Mouse (Mus musculus) layer of hippocampus, postnatal 14 days (tissue): Measurements from ENCODE around the gene Atp1a2. TPM values are rescaled to one million over a fixed set of nuclear protein-coding genes. Genes with fewer than 3 reads are reported as not detected.
A peak's percentile ranks its signal among the peaks of the same experiment; 100 is the strongest.

Source experiments
- DNase-seq, 2 experiments: peaks; one replicate each; pipeline ENCODE4 v3.0.0; 2021 to 2022; ENCODE audit warnings: low spot score in 2 of 2, mixed read lengths in 1 of 2
- long read RNA-seq, 2 experiments: library from polyadenylated mRNA; stranded (forward); transcript quantifications; one replicate each; pipeline ENCODE4 v2.0.0; 2021
- total RNA-seq, 2 experiments: library from RNA; stranded (reverse); gene quantifications; 2 replicates each; pipeline ENCODE4 v1.2.3; 2021

The Atp1a2 gene
- total RNA-seq = 100 to 1,000 TPM; 610 to 641 TPM
- long read RNA-seq, experiment 1, full-length matches to known transcripts = 220 of 438 reads
- long read RNA-seq, experiment 1, partial matches to known transcripts = 110 of 438 reads
- long read RNA-seq, experiment 1, other reads (novel, unspliced or antisense) = 108 of 438 reads
- long read RNA-seq, experiment 2, full-length matches to known transcripts = 179 of 408 reads
- long read RNA-seq, experiment 2, partial matches to known transcripts = 119 of 408 reads
- long read RNA-seq, experiment 2, other reads (novel, unspliced or antisense) = 110 of 408 reads

DNA sequence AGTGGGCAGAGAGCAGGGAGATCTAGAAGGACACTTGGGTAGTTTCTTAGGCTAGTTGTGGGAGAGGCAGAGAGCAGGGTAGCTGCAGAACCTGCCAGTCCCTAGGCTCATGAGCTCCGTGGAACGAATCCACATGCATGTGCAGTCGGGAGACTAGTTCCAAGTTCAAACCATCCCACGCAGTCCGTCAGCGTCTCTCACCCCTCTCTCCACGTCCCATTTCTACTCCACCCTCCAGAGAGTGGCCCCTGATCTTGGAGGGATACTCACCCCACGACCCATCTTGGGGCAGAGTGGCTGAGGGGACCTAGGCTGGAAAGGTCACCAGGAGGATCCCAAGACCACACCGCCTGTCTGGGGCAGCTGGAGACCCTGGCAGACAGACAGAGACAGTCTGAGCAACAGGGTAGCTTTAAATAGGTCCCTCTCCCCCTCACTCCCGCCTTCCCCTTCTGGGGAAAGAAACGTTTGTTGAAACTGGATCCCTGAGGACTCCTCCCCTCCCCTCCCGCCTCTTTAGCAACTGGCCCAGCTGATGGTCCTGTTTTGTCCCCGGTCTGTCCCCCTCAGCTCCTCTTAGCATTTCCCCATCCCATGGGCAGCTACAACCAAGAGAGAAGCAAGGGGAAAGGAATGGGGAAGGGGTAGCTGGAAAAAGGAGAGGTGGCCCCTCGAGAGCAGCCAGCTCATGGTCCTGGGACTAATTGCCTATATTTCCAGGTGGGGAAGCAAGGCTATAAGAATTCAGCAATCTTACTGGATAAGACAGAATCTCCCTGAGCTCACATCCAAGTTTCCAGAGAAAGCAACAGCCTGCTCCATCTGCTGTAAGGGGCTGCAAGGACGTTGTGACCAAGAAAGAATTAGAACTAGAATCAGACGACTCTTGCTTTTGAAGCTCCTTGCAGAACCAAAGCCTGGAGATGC is at the start of gene Atp1a2:
Gene Atp1a2 (minus strand): TSS at position 454 of the 927 bp plus-strand sequence.
- no peak for DNase-seq

DNA sequence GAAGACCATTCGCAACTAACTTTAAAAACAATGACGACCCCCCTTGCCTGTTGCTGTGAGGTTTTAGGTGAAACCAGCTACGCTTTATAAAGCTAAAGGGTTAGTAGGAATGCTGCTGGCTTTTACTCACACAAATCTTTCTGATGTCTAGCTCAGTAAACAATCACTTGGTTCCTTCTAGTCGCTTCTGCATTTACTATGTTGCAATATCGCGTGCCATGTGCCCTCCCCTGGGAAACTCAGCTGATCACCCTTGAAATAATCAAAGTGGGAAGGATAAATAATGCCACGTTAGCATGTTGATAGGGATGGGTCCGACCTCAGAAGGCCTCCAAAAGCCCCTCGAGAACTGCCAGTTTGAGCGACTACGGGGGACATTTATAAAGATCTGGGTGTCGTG is 49.5 kb upstream of the Atp1a2 start:
- no peak for DNase-seq

DNA sequence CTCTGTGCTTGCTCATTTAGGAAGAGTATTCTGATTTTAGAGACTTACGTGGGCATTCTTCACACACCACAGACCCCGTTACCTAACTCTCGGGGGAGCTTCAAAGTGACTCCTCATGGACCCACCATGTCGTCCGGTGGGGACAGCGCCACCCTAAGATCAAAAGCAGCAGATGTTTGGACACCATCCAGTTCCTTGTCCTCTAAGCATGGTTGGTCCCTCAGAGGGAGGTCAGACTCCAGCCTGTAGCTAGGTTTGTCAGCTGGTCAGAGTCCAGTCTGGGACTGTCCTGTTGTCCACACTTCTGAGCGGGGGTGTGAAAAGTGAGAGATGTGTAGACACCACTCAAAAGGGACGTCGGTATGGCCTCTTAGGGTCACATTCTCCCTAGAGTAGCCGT is 48.8 kb upstream of the Atp1a2 start:
- no peak for DNase-seq

DNA sequence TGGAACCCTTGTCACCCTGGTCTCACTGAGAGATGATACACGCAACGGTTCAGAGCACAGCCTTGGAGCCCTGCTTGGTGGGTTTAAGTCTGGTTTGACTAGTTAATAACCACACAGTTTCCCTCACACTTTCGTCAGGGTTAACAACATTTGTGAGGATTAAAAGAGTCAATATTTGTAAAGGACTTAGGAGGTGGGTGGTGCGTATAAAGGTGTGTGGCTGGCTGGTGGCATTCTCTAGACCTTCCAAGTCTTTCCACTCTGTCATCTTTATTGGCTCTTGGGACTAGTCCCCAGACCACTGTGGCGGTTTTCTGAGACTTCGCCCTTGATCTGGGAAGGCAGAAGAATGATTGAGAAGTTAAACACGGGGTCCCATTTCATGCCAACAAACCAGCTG is 47.0 kb upstream of the Atp1a2 start:
- no peak for DNase-seq

DNA sequence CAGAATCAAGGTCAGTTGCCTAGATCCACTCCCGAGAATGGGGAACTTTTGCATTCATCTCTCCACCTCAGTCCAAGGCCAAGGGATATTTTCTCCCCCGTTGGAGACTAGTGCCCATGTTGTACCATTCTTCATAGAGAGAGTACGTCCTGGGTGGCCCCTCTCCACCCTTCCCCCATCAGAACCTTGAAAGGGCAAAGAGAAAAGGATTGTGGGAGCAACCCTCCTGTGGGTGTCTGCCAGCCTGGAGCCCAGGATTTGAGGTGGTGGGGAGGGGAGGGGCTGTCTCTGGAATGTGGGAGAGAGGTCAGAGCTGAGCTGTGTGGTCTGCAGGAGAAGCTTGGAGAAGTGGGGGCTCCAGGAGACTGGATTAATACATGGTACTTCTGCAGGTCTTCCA is 46.0 kb upstream of the Atp1a2 start:
- no peak for DNase-seq

DNA sequence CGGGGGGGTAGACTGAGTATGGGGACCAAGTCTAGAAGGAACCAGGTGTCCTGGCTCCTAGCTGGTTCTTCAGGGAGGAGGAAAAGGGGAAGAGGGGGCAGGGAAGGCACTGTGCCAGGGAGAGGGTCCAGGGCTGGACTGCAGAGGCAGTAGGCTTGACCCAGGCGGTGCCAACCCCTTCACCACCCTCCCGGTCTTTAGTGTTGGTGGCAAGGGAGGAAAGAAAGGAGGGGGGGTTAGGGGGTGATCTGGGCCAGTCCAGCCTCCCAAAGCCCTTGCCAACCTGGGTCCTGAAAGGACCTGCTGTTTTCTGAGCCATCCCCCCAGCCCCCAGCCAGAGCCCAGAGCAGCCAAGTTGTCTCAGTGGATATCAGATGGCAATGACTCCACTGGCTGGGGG is 44.9 kb upstream of the Atp1a2 start:
- peak in 1 of 2 experiments; percentile 85 for DNase-seq

DNA sequence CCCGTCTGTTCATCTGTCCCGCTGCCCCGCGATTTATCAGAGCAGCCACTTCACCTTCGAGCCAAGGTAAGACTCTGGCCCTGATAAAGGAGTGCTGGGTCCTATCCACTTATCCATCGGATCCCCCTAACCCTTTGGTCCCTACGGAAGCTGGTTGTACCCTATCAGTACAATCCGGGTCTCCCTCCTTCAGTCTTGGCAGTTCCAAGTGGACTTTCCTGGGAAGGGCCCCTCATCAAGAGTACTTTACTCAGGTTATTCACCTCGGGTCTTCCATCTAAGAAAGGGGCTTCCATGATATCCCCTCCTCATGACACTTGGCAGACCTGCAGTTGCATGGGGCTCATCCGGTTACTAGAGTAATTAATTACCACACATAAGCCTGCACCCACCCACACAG is 43.5 kb upstream of the Atp1a2 start:
- no peak for DNase-seq

DNA sequence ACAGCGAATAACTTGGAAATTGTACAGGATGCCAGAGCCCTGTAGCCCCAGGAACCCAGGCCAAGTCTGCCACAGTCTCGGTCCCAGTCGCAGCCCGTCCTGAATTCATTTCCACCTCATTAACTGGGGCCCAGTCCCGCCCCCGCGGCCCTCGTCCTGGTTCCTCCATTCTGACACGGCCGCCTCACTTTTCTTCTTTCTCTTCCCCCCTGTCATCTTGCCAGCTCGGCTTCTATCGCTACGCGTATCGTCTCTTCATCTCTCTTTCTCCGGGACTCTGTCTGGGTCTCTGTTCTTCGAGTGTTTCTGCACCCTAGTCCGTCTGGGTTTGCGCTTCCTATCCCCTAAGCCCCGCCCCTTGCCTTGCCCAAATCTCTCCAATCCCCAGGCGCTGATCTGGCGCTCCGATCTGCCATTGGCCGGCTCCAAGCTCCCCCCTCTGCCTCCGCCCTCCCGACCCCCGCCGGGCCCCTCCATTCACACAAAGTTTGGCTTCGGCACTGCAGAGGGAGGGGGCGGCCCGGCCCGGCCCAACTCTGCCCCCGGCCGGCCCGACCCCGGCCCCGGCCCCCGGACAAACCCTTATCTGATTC is 43.0 kb upstream of the Atp1a2 start, which contains the start of gene Kcnj10:
Gene Kcnj10 (plus strand): TSS at position 482 of the 593 bp plus-strand sequence.
- peak; percentile 73 to 86 for DNase-seq

DNA sequence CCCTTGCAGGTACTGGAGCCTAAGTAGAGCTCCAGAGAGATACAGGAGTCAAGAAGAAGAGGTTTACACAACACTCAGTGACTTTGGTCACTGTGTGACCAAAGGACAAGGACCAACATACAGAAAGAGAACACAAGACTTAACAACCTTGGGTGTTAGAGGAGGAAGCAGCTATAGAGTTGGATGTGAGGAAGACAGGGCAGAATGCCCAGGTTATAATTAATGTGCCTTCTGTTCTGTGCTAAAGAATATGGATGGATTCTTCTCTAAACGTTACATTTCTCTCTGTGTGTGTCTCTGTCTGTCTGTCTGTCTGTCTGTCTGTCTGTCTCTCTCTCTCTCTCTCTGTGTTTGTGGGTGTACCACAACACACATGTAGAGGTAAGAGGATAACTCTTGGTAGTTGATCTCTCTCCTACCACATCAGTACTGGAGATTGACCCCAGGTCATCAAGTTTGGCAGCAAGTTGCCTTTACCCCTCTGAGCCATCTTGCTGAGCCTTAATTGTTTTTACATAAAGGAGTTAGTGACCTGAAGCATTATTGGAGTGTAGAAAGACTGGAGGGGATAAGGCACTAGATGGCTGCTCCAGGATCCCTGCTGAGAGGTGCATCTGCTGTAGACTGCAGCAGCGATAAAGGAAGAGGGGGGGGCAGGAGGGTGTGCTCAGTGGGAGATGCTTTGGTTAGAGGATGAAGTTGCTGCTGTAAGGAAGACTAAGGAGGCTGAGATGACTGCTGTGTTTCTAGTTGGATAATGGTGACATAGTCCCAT is 39.7 kb upstream of the Atp1a2 start:
- no peak for DNase-seq

DNA sequence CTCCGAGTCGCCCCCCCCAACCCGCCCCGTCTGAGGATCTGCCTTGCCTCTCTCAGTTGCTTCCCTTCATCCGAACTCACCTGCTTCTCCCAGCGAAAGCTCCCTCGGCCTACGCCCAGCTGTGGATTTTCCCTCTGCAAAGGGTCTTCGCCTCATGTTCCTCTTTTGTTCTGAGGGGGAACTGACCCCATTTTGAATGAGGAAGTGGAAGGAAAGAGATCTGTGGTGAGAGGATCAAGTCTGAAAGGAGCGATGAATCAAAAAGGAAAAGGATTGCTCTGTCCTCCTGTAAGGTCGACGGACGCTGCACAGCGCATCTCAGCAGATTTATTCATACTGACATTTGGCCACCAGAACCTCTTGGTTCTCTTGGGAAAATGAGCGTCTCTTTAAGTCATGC is 37.9 kb upstream of the Atp1a2 start:
- no peak for DNase-seq

DNA sequence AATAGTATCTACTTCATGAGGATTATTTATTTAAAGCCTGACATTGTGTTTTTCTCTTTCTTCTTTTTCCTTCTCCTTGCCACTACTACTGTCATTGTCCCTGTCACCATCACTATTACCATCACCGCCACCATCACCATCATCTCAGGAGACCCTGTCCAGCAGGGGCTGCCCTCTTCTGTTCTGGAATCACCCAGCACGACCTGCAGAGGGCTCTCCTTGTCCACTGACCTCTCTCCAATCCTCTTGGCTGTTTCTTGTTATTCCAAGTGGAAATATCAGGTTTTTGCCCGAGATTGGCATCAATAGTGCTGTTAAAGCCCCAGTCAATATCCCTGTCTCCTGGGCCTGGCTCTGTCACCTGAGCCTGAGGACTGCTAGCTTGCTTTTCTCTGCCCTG is 35.6 kb upstream of the Atp1a2 start:
- no peak for DNase-seq

DNA sequence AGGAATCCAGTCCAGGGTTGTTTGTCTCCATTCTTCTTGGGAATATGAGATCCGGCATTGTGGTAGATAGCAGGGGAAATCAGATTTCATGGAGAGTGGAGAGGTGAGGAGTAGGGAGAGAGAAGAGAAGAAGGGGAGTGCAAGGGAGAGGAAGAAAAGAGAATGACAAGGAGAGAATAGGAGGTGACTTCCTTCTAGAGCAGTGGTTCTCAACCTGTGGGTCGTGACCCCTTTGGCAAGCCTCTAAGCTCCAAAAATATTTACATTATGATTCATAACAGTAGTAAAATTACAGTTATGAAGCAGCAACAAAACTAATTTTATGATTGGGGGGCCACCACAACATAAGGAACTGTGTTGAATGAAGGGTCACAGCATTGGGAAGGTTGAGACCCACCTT is 35.1 kb upstream of the Atp1a2 start:
- DNase-seq = no peak

DNA sequence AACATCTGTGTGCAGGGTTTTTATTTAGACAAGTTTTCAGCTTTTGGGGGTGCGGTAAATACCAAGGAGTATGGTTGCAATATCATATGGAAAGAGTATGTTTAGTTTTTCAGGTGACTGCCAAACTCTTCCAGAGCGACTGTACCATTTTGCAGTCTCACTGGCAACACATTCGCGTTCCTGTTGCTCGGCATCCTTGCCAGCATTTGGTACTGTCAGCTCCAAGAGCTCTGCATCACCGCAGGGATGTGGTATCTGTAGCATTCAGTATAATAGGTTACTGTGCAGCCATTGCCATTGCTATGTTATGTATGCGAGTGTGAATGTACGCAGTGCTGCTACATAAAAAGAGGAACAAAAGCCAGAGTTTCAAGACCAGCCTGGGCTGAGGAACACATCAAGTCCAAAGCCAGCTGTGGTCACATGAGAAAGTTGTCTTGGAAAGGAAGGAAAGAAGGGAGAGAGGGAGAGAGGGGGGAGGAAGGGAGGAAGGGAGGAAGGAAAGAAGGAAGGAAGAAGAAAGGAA is 33.6 kb upstream of the Atp1a2 start:
- no peak for DNase-seq

DNA sequence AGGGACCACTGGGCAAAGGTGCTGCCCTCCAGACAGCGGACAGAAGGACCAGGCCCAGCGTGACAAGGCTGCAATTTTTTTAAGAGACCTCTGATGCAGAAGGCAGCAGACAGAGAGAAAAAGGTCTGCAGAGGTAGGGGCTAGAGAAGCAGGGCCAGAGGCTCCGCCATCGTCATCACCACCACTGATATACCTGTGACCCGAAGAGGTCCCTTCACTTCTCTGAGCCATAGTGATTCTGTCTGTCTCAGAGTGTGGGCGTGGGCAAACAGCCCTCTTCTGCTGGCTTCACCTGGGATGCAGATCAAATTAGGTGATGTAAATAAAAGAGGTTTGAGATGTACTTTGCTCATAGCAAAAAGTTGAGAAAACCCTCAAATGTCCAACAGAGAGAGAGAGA is 31.8 kb upstream of the Atp1a2 start:
- no peak for DNase-seq

DNA sequence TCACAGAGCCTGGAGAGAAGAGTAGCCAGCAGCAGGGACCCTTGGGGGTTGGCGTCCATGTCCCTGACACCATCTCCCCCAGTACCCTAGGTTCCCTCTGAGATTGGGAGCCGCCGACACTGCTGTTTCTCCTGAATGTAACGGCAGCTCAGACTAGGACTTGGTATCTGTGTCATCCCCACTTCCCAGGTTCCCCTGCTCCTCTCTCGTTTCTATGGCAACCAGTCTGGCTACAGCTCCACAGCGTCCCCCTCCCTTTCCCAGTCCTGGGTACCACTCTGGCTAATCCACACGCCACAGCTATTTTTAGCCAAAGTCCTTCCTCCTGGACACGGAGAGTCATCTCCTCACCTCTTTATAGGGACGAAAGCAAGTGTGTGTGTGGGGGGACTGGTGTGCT is 31.3 kb upstream of the Atp1a2 start, which contains the start of gene Kcnj9:
Gene Kcnj9 (minus strand): TSS at position 188 of the 400 bp plus-strand sequence.
- peak in 1 of 2 experiments; percentile 87 for DNase-seq

DNA sequence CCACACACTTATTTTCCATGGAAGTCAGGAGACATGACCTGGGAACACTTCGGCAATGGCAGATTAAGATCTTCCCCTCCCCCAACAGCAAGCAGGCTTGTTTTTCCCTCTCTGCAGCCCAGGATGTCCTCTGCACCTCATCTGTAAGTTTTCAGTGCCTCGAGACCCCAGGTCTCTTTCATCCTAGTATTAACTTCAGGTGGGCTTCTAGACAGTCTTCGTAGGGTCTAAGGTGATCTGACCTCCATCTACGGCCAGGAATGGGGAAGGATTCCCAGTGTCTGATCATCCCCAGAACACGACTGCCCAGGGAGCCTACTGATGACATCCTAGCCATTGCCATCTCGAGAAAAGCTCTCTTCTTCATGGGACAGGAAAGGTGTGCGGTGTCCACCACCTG is 30.6 kb upstream of the Atp1a2 start:
- no peak for DNase-seq

DNA sequence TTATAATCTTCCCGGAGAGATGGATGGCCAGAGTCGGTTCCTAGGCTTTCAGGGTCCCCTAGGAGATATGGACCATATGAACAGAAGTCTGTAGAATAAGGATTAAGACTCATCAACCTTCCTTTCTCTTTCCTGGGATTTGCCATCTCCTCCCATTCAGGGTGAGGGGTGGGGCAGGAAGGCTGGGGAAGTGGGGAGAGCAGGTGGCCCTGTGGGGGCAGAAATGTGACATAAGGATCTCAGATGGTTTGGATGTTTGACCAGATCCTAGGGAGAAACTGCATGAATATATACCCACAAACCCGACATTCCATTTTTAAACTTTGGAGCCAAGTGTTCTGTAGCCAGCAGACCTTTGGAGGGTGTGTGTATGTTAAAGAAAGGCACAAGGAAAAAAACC is 30.2 kb upstream of the Atp1a2 start:
- no peak for DNase-seq

DNA sequence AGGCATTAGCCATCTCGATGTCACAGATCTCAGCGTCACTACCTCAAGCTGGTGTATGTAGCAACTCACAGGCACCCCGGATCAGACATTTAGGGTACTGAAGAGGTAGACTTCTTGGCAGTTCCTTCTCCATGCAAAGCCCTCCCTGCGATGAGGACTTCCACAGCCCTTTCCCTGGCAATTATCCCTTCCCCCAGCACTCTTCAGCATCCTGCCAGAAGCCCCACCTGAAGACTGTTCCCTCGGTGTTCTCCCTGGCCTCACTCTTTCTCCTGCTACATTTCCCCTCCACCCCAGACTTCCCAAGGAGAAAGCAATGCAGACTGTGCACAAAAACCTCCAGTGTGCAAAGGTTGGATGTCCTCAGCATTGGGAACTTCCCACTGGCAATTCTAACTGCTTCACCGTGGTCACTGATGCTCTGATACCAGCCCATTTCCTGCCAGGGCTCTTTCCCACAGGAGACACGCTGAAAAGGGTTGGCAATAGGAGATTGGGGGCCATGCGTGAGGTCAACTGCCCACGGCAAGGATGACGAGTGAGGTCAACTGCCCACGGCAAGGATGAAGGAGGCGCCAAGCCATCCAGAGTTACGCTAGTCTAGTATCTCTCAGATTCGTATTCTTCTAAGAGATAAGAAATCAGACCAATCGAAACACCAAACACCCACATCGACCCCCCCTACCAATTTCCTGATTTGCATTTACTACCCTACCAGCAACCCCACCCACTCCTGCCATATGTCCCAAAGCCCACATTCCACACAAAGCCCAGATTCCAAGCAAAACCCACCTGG is 29.5 kb upstream of the Atp1a2 start:
- peak in 1 of 2 experiments; percentile 72 for DNase-seq

DNA sequence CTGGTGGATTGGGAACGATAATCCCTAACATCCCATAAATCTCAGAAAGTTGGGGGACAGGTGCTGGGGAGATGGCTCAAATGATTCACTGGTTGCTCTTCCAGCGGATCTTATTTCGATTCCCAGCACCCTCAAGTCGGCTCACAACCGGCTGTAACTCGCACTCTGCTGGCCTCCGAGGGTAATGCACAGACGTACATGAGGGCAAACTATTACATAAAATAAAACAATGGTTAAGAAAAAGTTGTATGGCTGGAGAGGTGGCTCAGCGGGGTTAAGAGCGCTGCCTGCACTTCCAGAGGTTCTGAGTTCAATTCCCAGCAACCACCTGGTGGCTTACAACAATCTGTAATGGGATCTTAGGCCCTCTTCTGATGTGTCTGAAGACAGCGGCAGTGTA is 28.8 kb upstream of the Atp1a2 start:
- DNase-seq = no peak
